Mouse (Mus musculus): ENCODE measurements at regions not wholly inside any gene's neighbourhood (a gene's known extent, or its start where the extent isn't known, plus 50 kb on each side); places are given as distances from the start of the nearest gene placed in this dataset.

GRCm38 (mm10) chr1:73411452-73411851, 395.7 kb upstream of the Tnp1 start:
- DNase-seq, result no peak

GRCm38 (mm10) chr1:73399178-73399577, 383.5 kb upstream of the Tnp1 start:
- no peak for DNase-seq

GRCm38 (mm10) chr1:73395034-73395433, 379.3 kb upstream of the Tnp1 start:
- no peak for DNase-seq

- DNase-seq, result no peak
These were observed 378.8 kb upstream of the Tnp1 start for GRCm38 (mm10) chr1:73394466-73394865.

GRCm38 (mm10) chr1:73392077-73392476, 376.4 kb upstream of the Tnp1 start:
- no peak for DNase-seq

- DNase-seq, result no peak
These were observed 374.3 kb upstream of the Tnp1 start for GRCm38 (mm10) chr1:73389976-73390375.

- no peak for DNase-seq
These were observed 373.5 kb upstream of the Tnp1 start for GRCm38 (mm10) chr1:73389174-73389573.

GRCm38 (mm10) chr1:73381578-73381977, 365.9 kb upstream of the Tnp1 start:
- no peak for DNase-seq

GRCm38 (mm10) chr1:73374531-73375375, 359.0 kb upstream of the Tnp1 start:
- no peak for DNase-seq

GRCm38 (mm10) chr1:73368222-73368621, 352.5 kb upstream of the Tnp1 start:
- DNase-seq, result no peak

- DNase-seq, result no peak
These were observed 350.1 kb upstream of the Tnp1 start for GRCm38 (mm10) chr1:73365842-73366241.

- DNase-seq, result no peak
These were observed 348.6 kb upstream of the Tnp1 start for GRCm38 (mm10) chr1:73364300-73364683.

- DNase-seq, result no peak
These were observed 348.0 kb upstream of the Tnp1 start for GRCm38 (mm10) chr1:73363549-73364299.

GRCm38 (mm10) chr1:73362122-73362521, 346.4 kb upstream of the Tnp1 start:
- no peak for DNase-seq

- no peak for DNase-seq
These were observed 345.6 kb upstream of the Tnp1 start for GRCm38 (mm10) chr1:73361300-73361699.

GRCm38 (mm10) chr1:73354447-73354846, 338.7 kb upstream of the Tnp1 start:
- DNase-seq, result no peak

- DNase-seq, result no peak
These were observed 332.8 kb upstream of the Tnp1 start for GRCm38 (mm10) chr1:73348476-73348875.

- DNase-seq, result no peak
These were observed 328.9 kb upstream of the Tnp1 start for GRCm38 (mm10) chr1:73344587-73344986.

- DNase-seq, result no peak
These were observed 326.2 kb upstream of the Tnp1 start for GRCm38 (mm10) chr1:73341911-73342310.

GRCm38 (mm10) chr1:73337401-73337800, 321.7 kb upstream of the Tnp1 start:
- DNase-seq, result no peak

GRCm38 (mm10) chr1:73309556-73309955, 293.8 kb upstream of the Tnp1 start:
- no peak for DNase-seq

- DNase-seq, result no peak
These were observed 292.7 kb upstream of the Tnp1 start for GRCm38 (mm10) chr1:73308420-73308819.

GRCm38 (mm10) chr1:73307194-73307593, 291.5 kb upstream of the Tnp1 start:
- DNase-seq, result no peak

- no peak for DNase-seq
These were observed 284.4 kb upstream of the Tnp1 start for GRCm38 (mm10) chr1:73299978-73300688.

Measured in cerebellum, adult 9-11 months (tissue).